Mouse (Mus musculus): ENCODE data around the gene E130309D02Rik.

E130309D02Rik gene

GRCm38 (mm10) chr5:143314730-143315513, at the start of gene E130309D02Rik:
TSS of gene E130309D02Rik (minus strand) at chr5:143315360.
- peak; percentile 66 for DNase-seq (ENCODE audit: low spot score)

GRCm38 (mm10) chr5:143363678-143364615, 48.8 kb upstream of the E130309D02Rik start:
- no peak for DNase-seq (ENCODE audit: low spot score)

- DNase-seq (ENCODE audit: low spot score): no peak
Measured at GRCm38 (mm10) chr5:143361428-143361827, 46.3 kb upstream of the E130309D02Rik start.

DNA sequence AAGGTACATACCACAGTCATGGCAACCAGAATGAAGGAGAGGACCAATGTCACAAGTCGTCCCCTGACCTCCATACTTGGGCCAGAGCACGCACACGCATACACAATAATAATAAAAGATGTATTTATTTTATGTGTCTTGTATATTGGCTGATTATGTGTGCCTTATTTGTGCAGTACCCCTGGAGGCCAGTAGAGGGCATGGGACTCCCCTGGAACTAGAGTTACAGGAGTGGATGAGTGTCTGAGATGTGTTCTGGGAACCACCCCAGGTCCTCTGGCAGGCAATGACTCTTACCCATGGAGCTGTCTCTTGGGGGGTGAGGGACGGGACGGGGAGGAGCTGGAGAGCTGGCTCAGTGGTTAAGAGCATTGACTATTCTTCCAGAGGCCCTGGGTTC, 44.8 kb upstream of the E130309D02Rik start:
- DNase-seq (ENCODE audit: low spot score): no peak

- DNase-seq (ENCODE audit: low spot score): no peak
Measured at GRCm38 (mm10) chr5:143359263-143359662, 44.1 kb upstream of the E130309D02Rik start.

DNA sequence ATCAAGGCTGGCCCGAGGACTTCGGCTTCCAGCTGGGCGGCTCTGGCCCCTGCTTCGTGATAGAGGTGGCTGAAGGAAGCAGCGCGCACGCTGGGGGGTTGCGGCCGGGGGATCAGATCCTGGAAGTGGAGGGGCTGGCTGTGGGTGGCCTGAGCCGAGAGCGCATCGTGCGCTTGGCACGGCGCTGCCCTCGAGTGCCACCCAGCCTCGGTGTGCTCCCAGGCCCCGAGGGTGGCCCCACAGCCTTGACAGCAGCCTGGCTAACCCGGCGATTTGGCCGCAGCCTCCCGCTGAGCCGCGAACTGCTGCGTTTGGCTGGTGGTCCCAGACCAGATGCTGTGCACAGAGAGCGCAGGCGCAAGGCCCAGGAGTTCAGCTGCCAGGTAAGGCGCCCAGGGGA, 42.4 kb upstream of the E130309D02Rik start:
- DNase-seq (ENCODE audit: low spot score): no peak

DNA sequence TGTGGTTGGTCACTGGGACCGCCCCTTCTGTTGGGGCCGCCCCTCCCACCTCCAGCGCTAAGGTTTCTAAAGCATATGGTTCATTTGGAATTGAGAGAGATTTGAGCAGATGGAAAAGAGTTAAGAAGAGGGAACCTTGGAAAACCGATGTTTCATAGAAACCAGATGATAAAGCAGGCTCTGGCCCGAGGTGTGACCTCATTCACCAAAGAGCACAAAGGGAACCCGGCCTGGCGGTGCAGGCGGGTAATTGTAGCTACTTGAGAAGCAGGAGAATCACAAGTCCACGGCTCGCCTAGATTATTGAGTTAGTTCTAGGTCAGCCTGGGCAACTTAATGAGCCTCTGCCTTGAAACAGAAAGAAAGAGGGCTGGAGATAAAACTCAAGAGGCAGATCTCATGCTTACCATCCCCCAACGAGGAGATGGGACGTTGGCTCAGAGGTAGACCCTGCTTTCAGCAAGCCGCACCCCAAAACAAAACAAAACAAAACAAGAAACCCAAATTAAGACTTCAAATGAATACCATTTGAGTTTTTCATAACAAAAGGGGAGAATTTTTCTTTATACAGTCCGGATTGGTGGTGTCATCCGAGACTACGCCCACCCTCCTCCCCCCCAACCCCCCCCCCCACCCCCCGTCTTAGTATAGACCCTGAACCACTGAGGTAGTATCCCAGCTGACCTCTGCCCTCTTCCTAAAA, 41.7 kb upstream of the E130309D02Rik start, which contains the start of gene Grid2ip:
Grid2ip (plus strand) TSS at position 653 of the 703 bp plus-strand sequence.
- DNase-seq (ENCODE audit: low spot score): no peak

DNA sequence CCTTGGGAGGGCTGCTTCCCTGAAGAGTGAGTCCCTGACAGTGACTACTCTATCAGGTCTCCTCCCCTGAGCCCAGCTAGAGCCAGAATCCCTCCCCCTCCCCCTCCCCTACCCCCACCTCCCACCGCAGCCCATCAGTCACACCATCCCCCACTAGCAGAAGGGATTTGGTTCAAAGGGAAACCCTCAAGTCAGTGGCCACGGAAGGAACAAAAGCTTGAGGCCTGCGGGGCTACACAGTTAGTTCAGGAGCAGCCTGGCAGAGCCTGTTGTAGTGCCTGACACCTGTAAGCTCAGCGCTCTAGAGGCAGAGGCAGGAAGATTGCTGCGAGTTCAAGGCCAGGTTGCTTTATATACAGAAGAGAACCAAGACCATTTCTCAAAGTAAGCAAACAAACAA, 40.9 kb upstream of the E130309D02Rik start:
- no peak for DNase-seq (ENCODE audit: low spot score)

DNA sequence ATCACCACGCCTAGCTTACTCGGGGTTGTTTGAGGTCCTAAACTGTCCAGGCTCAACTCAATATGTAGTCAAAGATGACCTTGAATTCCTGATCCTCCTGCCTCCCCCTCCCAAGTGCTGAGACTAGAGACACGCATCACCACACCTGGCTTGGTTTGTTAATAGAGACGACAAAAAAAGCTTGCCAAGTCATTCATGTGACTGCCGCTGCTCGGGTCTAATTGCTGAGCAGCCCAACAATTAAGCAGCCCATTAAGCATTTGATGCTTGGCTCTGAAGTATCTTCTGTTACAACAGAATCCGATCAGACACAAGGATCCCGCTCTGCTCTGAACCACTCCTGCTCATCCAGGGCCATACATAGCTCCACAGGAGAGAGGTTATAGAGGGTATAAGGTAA, 31.2 kb upstream of the E130309D02Rik start:
- no peak for DNase-seq (ENCODE audit: low spot score)

GRCm38 (mm10) chr5:143339603-143340002, 24.4 kb upstream of the E130309D02Rik start:
- DNase-seq (ENCODE audit: low spot score): no peak

DNA sequence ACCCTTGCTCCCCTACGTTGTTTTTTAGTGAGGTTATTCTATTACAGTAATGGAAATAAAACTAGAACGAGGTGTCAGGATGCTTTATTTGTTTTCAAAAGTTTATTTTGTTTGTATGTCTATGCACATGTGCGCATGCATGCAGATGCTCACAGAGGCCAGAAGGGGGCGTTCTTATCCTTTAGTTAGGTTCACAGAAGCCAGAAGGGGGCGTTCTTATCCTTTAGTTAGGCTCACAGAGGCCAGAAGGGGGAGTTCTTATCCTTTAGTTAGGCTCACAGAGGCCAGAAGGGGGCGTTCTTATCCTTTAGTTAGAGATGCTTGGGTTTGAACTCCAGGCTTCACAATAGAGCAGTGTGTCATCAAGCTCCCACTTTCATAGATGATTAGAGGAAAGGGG, 21.4 kb upstream of the E130309D02Rik start:
- DNase-seq (ENCODE audit: low spot score): no peak

- DNase-seq (ENCODE audit: low spot score): no peak
Measured at GRCm38 (mm10) chr5:143335089-143335460, 19.9 kb upstream of the E130309D02Rik start.

GRCm38 (mm10) chr5:143334418-143335088, 19.4 kb upstream of the E130309D02Rik start:
- no peak for DNase-seq (ENCODE audit: low spot score)

- DNase-seq (ENCODE audit: low spot score): no peak
Measured at GRCm38 (mm10) chr5:143333872-143334271, 18.7 kb upstream of the E130309D02Rik start.

DNA sequence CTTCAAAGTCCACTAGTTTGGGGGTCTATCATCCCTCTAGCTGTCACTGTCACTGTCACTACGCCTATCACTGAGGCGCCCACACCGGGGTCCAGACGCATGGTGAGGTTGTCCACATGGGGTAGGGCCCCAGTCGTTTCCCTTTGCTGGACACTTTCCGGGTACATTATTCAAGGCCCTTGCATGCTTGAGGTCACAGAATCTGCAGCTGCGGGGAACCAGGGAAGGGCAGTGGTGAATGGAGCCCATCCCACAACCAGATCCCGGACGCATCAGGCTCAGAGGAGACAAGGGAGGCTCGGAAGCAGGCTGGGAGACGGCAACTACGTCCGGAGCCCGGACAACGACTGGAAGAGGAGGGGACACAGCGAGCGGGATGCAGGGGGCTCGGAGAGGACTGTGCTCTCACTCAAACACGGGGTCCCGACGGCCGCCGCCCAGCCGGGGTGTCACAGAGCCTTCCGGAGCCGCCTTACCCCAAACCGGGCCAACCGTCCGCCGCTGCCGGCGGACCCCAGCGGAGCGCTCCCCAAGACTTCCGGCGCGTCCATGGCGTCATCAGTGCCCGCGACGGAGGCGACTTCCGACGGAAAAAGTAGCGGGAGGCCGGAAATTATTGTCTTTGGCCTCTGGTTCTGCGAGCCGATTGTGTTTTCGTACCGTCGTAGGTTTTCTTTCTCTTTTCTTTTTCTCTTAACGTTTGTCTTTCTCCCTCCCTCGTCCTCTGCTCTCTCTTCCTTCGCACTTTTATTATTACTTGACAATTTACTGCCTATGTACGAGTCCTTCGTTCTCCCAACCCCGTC, 13.7 kb upstream of the E130309D02Rik start, which contains the start of gene Zdhhc4:
Zdhhc4 (minus strand) TSS at position 567 of the 806 bp plus-strand sequence.
- peak; percentile 76 for DNase-seq (ENCODE audit: low spot score)

GRCm38 (mm10) chr5:143317288-143317610, 2.1 kb upstream of the E130309D02Rik start:
- DNase-seq (ENCODE audit: low spot score): no peak

- no peak for DNase-seq (ENCODE audit: low spot score)
Measured at GRCm38 (mm10) chr5:143316605-143317287, 1.6 kb upstream of the E130309D02Rik start.

DNA sequence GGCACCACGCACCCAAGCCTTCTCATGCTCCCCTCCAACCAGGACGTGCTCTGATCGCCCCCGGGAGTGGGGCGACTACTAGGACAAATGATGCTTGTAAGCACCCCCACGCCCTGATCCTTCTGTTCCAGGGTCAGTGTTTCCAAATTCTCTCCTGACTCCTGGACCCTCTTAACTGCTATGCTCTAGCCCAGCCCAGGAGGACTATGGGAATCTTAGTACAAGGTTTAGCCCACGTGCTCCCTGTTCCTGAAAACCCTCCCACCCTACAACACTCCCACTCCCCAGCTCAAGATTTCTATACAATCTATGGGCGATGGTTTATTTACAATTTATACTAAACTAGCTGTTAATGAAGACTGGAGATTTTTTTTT, 341 bp upstream of the E130309D02Rik start:
- DNase-seq (ENCODE audit: low spot score): no peak

GRCm38 (mm10) chr5:143314183-143314729, 904 bp downstream of the E130309D02Rik start:
- DNase-seq (ENCODE audit: low spot score): no peak

GRCm38 (mm10) chr5:143311886-143312285, 3.3 kb downstream of the E130309D02Rik start:
- peak; percentile 47 for DNase-seq (ENCODE audit: low spot score)
